Mouse (Mus musculus) neural tube, embryonic 11.5 days (tissue): Measurements from ENCODE around the gene Nkx1-2. TPM values are rescaled to one million over a fixed set of nuclear protein-coding genes. Genes with fewer than 3 reads are reported as not detected.

Source experiments
- polyA plus RNA-seq: library from polyadenylated mRNA; unstranded; fragments of >200 nt; fragmentation: Nextera tagmentation; extraction: Ambion mirVana; gene quantifications from 2 replicates; pipeline ENCODE4 v1.2.1, GENCODE M21; 2014

The Nkx1-2 gene
- polyA plus RNA-seq, 1 experiment from 2014 or later = 1.3 TPM

Other genes starting within 250 kb of the Nkx1-2 start
- gene Oat, start 23.2 kb downstream of the Nkx1-2 start, polyA plus RNA-seq = 137 and 145 TPM in 2 replicates
- gene Lhpp, start 11.0 kb upstream of the Nkx1-2 start, polyA plus RNA-seq = 24.7 and 26.4 TPM in 2 replicates
- gene Fam53b, start 214.2 kb upstream of the Nkx1-2 start, polyA plus RNA-seq = 22.3 and 22.9 TPM in 2 replicates